ENCODE assay signal across 8 mouse cellular contexts in the genomic region with DNA sequence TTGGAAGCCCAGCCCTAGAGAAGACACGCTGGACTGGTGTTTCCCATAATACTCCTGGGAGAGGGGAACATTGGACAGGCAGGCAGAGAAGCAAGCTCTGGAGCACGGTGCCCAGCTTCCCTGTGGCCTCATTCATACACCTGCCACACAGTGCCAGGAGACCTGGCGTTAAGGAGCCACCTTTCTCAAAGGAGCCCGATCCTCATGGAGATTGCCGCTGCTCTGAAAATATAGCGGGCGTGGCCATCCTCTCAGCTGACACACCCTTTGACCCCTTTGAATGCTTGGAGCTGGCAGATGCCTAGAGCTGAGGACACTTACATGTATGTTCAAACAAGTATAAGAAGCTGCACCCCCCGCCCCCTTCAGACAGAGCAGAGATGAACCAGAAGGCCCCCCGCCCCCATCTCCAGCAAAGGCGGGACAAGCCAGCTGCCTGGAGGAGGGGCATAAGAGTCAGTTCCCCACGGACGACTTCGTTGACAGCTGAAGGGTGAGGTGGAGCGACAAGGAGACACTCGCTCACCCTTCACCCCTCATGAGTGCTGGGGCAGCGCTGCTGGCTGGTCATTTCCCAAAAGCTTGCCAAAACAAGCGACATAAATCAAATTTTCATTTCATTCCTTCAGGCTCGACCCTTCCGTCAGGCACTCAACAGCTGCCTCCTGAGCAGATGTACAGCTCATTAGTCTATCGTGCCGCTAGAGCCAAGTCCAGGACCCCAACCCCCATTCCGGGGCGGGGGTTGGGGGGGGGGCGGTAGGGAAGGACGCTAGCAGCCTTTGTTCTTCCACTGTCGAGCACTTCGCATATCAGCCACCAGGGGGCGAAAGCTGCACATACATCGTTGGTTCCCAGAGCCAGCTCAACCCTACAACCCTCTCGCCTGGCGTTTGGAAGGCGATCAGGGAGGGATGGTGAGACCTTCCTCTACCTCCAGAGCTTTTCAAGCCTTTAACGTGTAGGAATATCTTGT. TPM values are rescaled to one million over a fixed set of nuclear protein-coding genes. Genes with fewer than 3 reads are reported as not detected.
DNase-seq lines count a peak whose midpoint lies in the region; ATAC-seq and TF ChIP-seq lines count a peak whose summit lies in the region.

No protein-coding gene starts in this region.

- DNase-seq in 3T3-L1 (ENCODE audit: low read depth, low spot score): peak; percentile 94
- peak; percentile 95 for DNase-seq in embryonic facial prominence, embryonic 14.5 days (ENCODE audit: low spot score)
- peak; percentile 74 for DNase-seq in heart, adult 8-10 months (ENCODE audit: low spot score)
- peak; percentile 67 to 86 for DNase-seq in kidney, adult 8-10 months
- peak; percentile 97 for DNase-seq in midbrain, embryonic 14.5 days
- peak; percentile 48 to 72 for DNase-seq in spleen, adult 18-20 months

- peak overlapping the region; percentile 62 for H3K4me3 ChIP-seq in bone marrow, adult 2 months (replicated peaks; ENCODE audit: control insufficient read depth, low read depth, low read length)
- H3K4me3 ChIP-seq in embryonic facial prominence, embryonic 14.5 days (ENCODE audit: low read depth, low read length): peak overlapping the region; percentile 63
- H3K4me3 ChIP-seq in limb, embryonic 12.5 days (replicated peaks): peak overlapping the region; percentile 56
- peak overlapping the region; percentile 47 for H3K4me3 ChIP-seq in midbrain, embryonic 14.5 days (replicated peaks; ENCODE audit: low read depth, low read length)

- TF ChIP-seq CTCF in bone marrow, adult 2 months (IDR thresholded peaks at IDR 0.05; ENCODE audit: control insufficient read depth, insufficient read depth, low read length): peak; percentile 93

- 8% methylated on average over 33 of the region's 33 CpGs for WGBS in bone marrow, adult 2 months
- 1% methylated on average over 33 of the region's 33 CpGs for WGBS in embryonic facial prominence, embryonic 14.5 days
- WGBS in limb, embryonic 12.5 days: 1% methylated on average over 33 of the region's 33 CpGs
- WGBS in midbrain, embryonic 14.5 days: under 1% methylated on average over 33 of the region's 33 CpGs

- no peaks in the 10 kb centered on the region for H3K36me3 ChIP-seq in embryonic facial prominence, embryonic 14.5 days (ENCODE audit: control insufficient read depth, insufficient read depth, low read length)
- H3K36me3 ChIP-seq in limb, embryonic 12.5 days: no peaks in the 10 kb centered on the region
- no peaks in the 10 kb centered on the region for H3K36me3 ChIP-seq in midbrain, embryonic 14.5 days (ENCODE audit: control insufficient read depth, insufficient read depth, low read length)

- no peaks in the 10 kb centered on the region; the same call in 1 of the 2 replicates for H3K4me1 ChIP-seq in bone marrow, adult 2 months (ENCODE audit: control insufficient read depth, insufficient read depth, low read length)
- 0 out of 2 replicates have a peak, but pooled peaks cover 3% of the 10 kb centered on the region for H3K4me1 ChIP-seq in embryonic facial prominence, embryonic 14.5 days (ENCODE audit: control insufficient read depth, insufficient read depth, low read length)
- peaks cover 17% of the 10 kb centered on the region for H3K4me1 ChIP-seq in limb, embryonic 12.5 days (replicated peaks)
- peaks cover 11% of the 10 kb centered on the region for H3K4me1 ChIP-seq in midbrain, embryonic 14.5 days (ENCODE audit: control insufficient read depth, insufficient read depth, low read length)

- no peak overlapping the region for H3K27ac ChIP-seq in bone marrow, adult 2 months (ENCODE audit: control insufficient read depth, insufficient read depth, low read depth, low read length, poor library complexity)
- peak overlapping the region; percentile 79 for H3K27ac ChIP-seq in embryonic facial prominence, embryonic 14.5 days (replicated peaks; ENCODE audit: low read depth, low read length)
- 0 out of 2 replicates have a peak overlapping the region, but pooled peaks have one; percentile 62 for H3K27ac ChIP-seq in limb, embryonic 12.5 days
- H3K27ac ChIP-seq in midbrain, embryonic 14.5 days (replicated peaks; ENCODE audit: low read depth, low read length): peak overlapping the region; percentile 86

- H3K9me3 ChIP-seq in embryonic facial prominence, embryonic 14.5 days (ENCODE audit: control insufficient read depth, low read length): no peaks in the 10 kb centered on the region
- no peaks in the 10 kb centered on the region for H3K9me3 ChIP-seq in limb, embryonic 12.5 days
- H3K9me3 ChIP-seq in midbrain, embryonic 14.5 days (ENCODE audit: control insufficient read depth, low read length): no peaks in the 10 kb centered on the region

- ATAC-seq in embryonic facial prominence, embryonic 14.5 days (ENCODE audit: low read depth): peak; percentile 89
- peak; percentile 80 for ATAC-seq in limb, embryonic 12.5 days (ENCODE audit: insufficient number of reproducible peaks, insufficient read depth, low FRiP score, low TSS enrichment, low read depth)
- ATAC-seq in midbrain, embryonic 14.5 days (ENCODE audit: low FRiP score, low TSS enrichment): peak; percentile 88

- no peak for TF ChIP-seq POLR2A in bone marrow, adult 2 months (IDR thresholded peaks at IDR 0.05; ENCODE audit: borderline replicate concordance, control insufficient read depth, low read depth, low read length)

- H3K9ac ChIP-seq in embryonic facial prominence, embryonic 14.5 days (ENCODE audit: low read depth, low read length): peak overlapping the region; percentile 87
- peak overlapping the region; percentile 78 for H3K9ac ChIP-seq in limb, embryonic 12.5 days (replicated peaks)
- peak overlapping the region; percentile 83 for H3K9ac ChIP-seq in midbrain, embryonic 14.5 days (replicated peaks; ENCODE audit: low read length)

- no peaks in the 10 kb centered on the region for H3K27me3 ChIP-seq in embryonic facial prominence, embryonic 14.5 days (replicated peaks; ENCODE audit: control insufficient read depth, insufficient read depth, low read length)
- peaks cover 43% of the 10 kb centered on the region for H3K27me3 ChIP-seq in limb, embryonic 12.5 days
- H3K27me3 ChIP-seq in midbrain, embryonic 14.5 days (ENCODE audit: control insufficient read depth, insufficient read depth, low read length): no peaks in the 10 kb centered on the region

- peak overlapping the region; percentile 97 for H3K4me2 ChIP-seq in embryonic facial prominence, embryonic 14.5 days (ENCODE audit: low read depth, low read length)
- peak overlapping the region; percentile 78 for H3K4me2 ChIP-seq in limb, embryonic 12.5 days
- peak overlapping the region; percentile 95 for H3K4me2 ChIP-seq in midbrain, embryonic 14.5 days (ENCODE audit: low read length)

RNA-seq across cellular contexts. Expression of gene Alg2, which starts 36.5 kb away (rescaled TPM):
- 3.9 and 13.1 TPM in 2 replicates for polyA plus RNA-seq in bone marrow, adult 2 months (2011; ENCODE audit: insufficient read depth, insufficient read length, low replicate concordance, missing spikeins)
- polyA plus RNA-seq in embryonic facial prominence, embryonic 14.5 days (2014; fragmentation: Nextera tagmentation; extraction: Ambion mirVana): 68.9 and 75.3 TPM in 2 replicates
- 1 to 10 TPM; 5.5 to 6.7 (median 5.7) TPM for total RNA-seq in heart, adult 8-10 months (2022)
- 89.9 and 96.3 TPM in 2 replicates for polyA plus RNA-seq in limb, embryonic 12.5 days (2016; fragmentation: Nextera tagmentation; extraction: Ambion mirVana)
- polyA plus RNA-seq in midbrain, embryonic 14.5 days (2014; fragmentation: Nextera tagmentation; extraction: Ambion mirVana): 311 and 339 TPM in 2 replicates

RNA-seq across cellular contexts. Expression of gene Sec61b, which starts 36.8 kb away (rescaled TPM):
- 149 and 260 TPM in 2 replicates for polyA plus RNA-seq in bone marrow, adult 2 months (2011; ENCODE audit: insufficient read depth, insufficient read length, low replicate concordance, missing spikeins)
- polyA plus RNA-seq in embryonic facial prominence, embryonic 14.5 days (2014; fragmentation: Nextera tagmentation; extraction: Ambion mirVana): 430 and 465 TPM in 2 replicates
- 10 to 100 TPM; 19.1 to 25.0 (median 19.2) TPM for total RNA-seq in heart, adult 8-10 months (2022)
- 441 TPM in 2 replicates for polyA plus RNA-seq in limb, embryonic 12.5 days (2016; fragmentation: Nextera tagmentation; extraction: Ambion mirVana)
- polyA plus RNA-seq in midbrain, embryonic 14.5 days (2014; fragmentation: Nextera tagmentation; extraction: Ambion mirVana): 258 and 296 TPM in 2 replicates
